Mouse (Mus musculus) bone marrow macrophage, adult 2 months (primary cell): ENCODE results near the gene Pfkfb1.

ENCODE experiments used
- CTCF ChIP-seq: IDR thresholded peaks from 2 replicates; pipeline ENCODE4 v1.5.1; 2012; ENCODE audit warnings: low read depth, mild to moderate bottlenecking, low read length, moderate library complexity
- POLR2A ChIP-seq: IDR thresholded peaks from 2 replicates; pipeline ENCODE4 v1.6.1; 2012; ENCODE audit warnings: mild to moderate bottlenecking, low read depth, low read length, borderline replicate concordance

DNA sequence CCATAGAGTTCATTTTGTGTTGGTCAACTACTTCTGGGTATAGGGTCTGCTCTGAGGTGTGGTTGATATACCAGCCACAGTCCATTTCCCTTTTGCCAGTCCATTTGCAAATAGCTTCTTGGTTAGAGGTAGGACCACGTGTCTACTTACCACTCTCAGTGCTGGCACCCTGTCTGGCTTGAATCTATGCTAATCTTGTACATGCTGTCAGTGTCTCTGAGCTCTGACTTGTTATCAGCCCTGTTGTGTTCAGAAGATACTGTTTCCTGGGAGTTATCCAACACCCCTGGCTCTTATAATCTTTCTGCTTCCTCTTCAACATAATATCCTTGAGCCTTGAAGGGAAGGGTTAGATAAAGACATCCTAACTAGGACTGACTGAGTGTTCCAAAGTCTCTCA is 48.4 kb downstream of the Pfkfb1 start:
- no peak for TF ChIP-seq CTCF
- no peak for TF ChIP-seq POLR2A
